Mouse (Mus musculus) E14TG2a.4 (cell line): ENCODE results near the gene Hid1.

ENCODE experiments used
- H3K27me3 ChIP-seq: 2 replicates; pipeline ENCODE4 v1.6.1; 2014; ENCODE audit warnings: low read length, control low read depth; ENCODE audit not compliant: insufficient read depth
- H3K36me3 ChIP-seq: 2 replicates; pipeline ENCODE4 v1.6.1; 2014; ENCODE audit warnings: low read length, control low read depth; ENCODE audit not compliant: insufficient read depth
- H3K4me1 ChIP-seq: replicated peaks from 2 replicates; pipeline ENCODE4 v1.6.1; 2014; ENCODE audit warnings: low read depth, low read length, control low read depth
- H3K4me3 ChIP-seq: replicated peaks from 2 replicates; pipeline ENCODE4 v1.5.1; 2014; ENCODE audit warnings: mild to moderate bottlenecking, low read length
- H3K9me3 ChIP-seq: 2 replicates; pipeline ENCODE4 v1.6.1; 2014; ENCODE audit warnings: low read length, control low read depth
- CTCF ChIP-seq: conservative IDR thresholded peaks from 2 replicates; pipeline ENCODE4 v1.5.1; 2014; ENCODE audit warnings: low read length
- NANOG ChIP-seq: IDR thresholded peaks from 2 replicates; pipeline ENCODE4 v1.6.1; 2014; ENCODE audit warnings: borderline replicate concordance, low read length, mixed read lengths
- POU5F1 ChIP-seq: IDR thresholded peaks from 2 replicates; pipeline ENCODE4 v1.6.1; 2014; ENCODE audit warnings: low read length, borderline replicate concordance

The Hid1 gene

GRCm38 (mm10) chr11:115319704-115320383 lies 47.7 kb downstream of the Hid1 start:
- peaks cover 98% of the 10 kb centered on the region for H3K27me3 ChIP-seq
- no peak for TF ChIP-seq CTCF
- TF ChIP-seq POU5F1: no peak
- no peak for TF ChIP-seq NANOG
- H3K4me3 ChIP-seq: peak overlapping the region; percentile 56
- no peaks in the 10 kb centered on the region for H3K36me3 ChIP-seq
- no peaks in the 10 kb centered on the region; the same call in 1 of the 2 replicates for H3K9me3 ChIP-seq
- H3K4me1 ChIP-seq: peaks cover 57% of the 10 kb centered on the region

GRCm38 (mm10) chr11:115318245-115319027 lies 49.1 kb downstream of the Hid1 start:
- peak overlapping the region; percentile 67 for H3K4me3 ChIP-seq
- peaks cover 52% of the 10 kb centered on the region for H3K4me1 ChIP-seq
- H3K9me3 ChIP-seq: no peaks in the 10 kb centered on the region; the same call in 1 of the 2 replicates
- peaks cover 97% of the 10 kb centered on the region for H3K27me3 ChIP-seq
- no peaks in the 10 kb centered on the region for H3K36me3 ChIP-seq
- TF ChIP-seq POU5F1 (no peak), CTCF (no peak), NANOG (no peak)

GRCm38 (mm10) chr11:115317204-115317603 lies 50.4 kb downstream of the Hid1 start:
- Histone ChIP-seq H3K36me3 (no peaks in the 10 kb centered on the region), H3K9me3 (no peaks in the 10 kb centered on the region; the same call in 1 of the 2 replicates), H3K27me3 (peaks cover 97% of the 10 kb centered on the region), H3K4me1 (peaks cover 40% of the 10 kb centered on the region), H3K4me3 (no peak overlapping the region)
- 0 out of 2 replicates have a peak, but pooled peaks have one; percentile 2 for TF ChIP-seq CTCF
- TF ChIP-seq POU5F1: no peak
- no peak for TF ChIP-seq NANOG

- H3K27me3 ChIP-seq: peaks cover 82% of the 10 kb centered on the region
- no peak for TF ChIP-seq NANOG
- H3K4me1 ChIP-seq: peaks cover 20% of the 10 kb centered on the region
- no peaks in the 10 kb centered on the region for H3K36me3 ChIP-seq
- H3K4me3 ChIP-seq: no peak overlapping the region
- H3K9me3 ChIP-seq: no peaks in the 10 kb centered on the region; the same call in 1 of the 2 replicates
Measured at GRCm38 (mm10) chr11:115314249-115314648, 53.3 kb downstream of the Hid1 start.

GRCm38 (mm10) chr11:115308781-115309180 lies 58.8 kb downstream of the Hid1 start:
- Histone ChIP-seq H3K27me3 (peaks cover 62% of the 10 kb centered on the region), H3K9me3 (no peaks in the 10 kb centered on the region), H3K36me3 (no peaks in the 10 kb centered on the region), H3K4me3 (no peak overlapping the region), H3K4me1 (peaks cover 15% of the 10 kb centered on the region)
- TF ChIP-seq POU5F1 (no peak), NANOG (no peak), CTCF (no peak)

- peaks cover 44% of the 10 kb centered on the region for H3K27me3 ChIP-seq
- H3K4me3 ChIP-seq: peak within 1 kb of the TSS; percentile 32; the same call in 1 of the 2 replicates
- H3K9me3 ChIP-seq: no peaks in the 10 kb centered on the region
- H3K36me3 ChIP-seq: no peaks in the 10 kb centered on the region
- TF ChIP-seq NANOG (no peak), CTCF (no peak), POU5F1 (no peak)
- peaks cover 15% of the 10 kb centered on the region for H3K4me1 ChIP-seq
Measured at GRCm38 (mm10) chr11:115306863-115307262, 60.7 kb downstream of the Hid1 start, which contains the start of gene Otop2. TSS of gene Otop2 (plus strand) at chr11:115307163.

GRCm38 (mm10) chr11:115303167-115303566 lies 64.4 kb downstream of the Hid1 start:
- H3K9me3 ChIP-seq: no peaks in the 10 kb centered on the region
- TF ChIP-seq NANOG (no peak), POU5F1 (no peak), CTCF (no peak)
- no peaks in the 10 kb centered on the region for H3K36me3 ChIP-seq
- H3K4me1 ChIP-seq: peaks cover 16% of the 10 kb centered on the region
- H3K4me3 ChIP-seq: no peak overlapping the region
- H3K27me3 ChIP-seq: peaks cover 50% of the 10 kb centered on the region

- no peak for TF ChIP-seq CTCF
- TF ChIP-seq POU5F1: no peak
- no peak for TF ChIP-seq NANOG
- no peak overlapping the region for H3K4me3 ChIP-seq
- H3K4me1 ChIP-seq: peaks cover 22% of the 10 kb centered on the region
- H3K36me3 ChIP-seq: no peaks in the 10 kb centered on the region
- H3K9me3 ChIP-seq: no peaks in the 10 kb centered on the region
- peaks cover 53% of the 10 kb centered on the region for H3K27me3 ChIP-seq
Measured at GRCm38 (mm10) chr11:115301351-115301750, 66.2 kb downstream of the Hid1 start.
